Mouse (Mus musculus) G1E (cell line): ENCODE measurements around the gene Arl16.

Experiments used
- CTCF ChIP-seq: IDR thresholded peaks from 2 replicates; pipeline ENCODE4 v1.5.1; 2012; ENCODE audit warnings: low read depth, low read length, inconsistent platforms, mixed read lengths
- GATA2 ChIP-seq: IDR thresholded peaks from 2 replicates; pipeline ENCODE4 v1.6.1; 2012; ENCODE audit warnings: low read depth, low read length, inconsistent platforms, borderline replicate concordance
- TAL1 ChIP-seq: conservative IDR thresholded peaks from 2 replicates; pipeline ENCODE4 v1.6.1; 2012; ENCODE audit warnings: low read depth, low read length, inconsistent platforms, mixed read lengths

GRCm38 (mm10) chr11:120508290-120508870 is 41.0 kb upstream of the Arl16 start:
- TF ChIP-seq TAL1, result no peak
- no peak for TF ChIP-seq CTCF
- no peak for TF ChIP-seq GATA2
